Comparison of ENCODE assay signal across 8 mouse cellular contexts in genomic region chr5:135958367-135958766, GRCm38 (mm10). TPM values are rescaled to one million over a fixed set of nuclear protein-coding genes. Genes with fewer than 3 reads are reported as not detected.
DNase-seq lines count a peak whose midpoint lies in the region; ATAC-seq lines count a peak whose summit lies in the region.
"Had no signal": no experiment of that assay in that cellular context is flagged by ENCODE, and none has a peak within 500 bp of the region (broad histone marks: within the 10 kb centered on the region; RNA-seq: fewer than 3 reads in every experiment).

No protein-coding gene starts in this region.

- ATAC-seq in kidney, embryonic 15.5 days (replicated peaks; ENCODE audit: low FRiP score) = no peak
- no peak for ATAC-seq in hindbrain, embryonic 16.5 days
- ATAC-seq in midbrain, embryonic 15.5 days (replicated peaks) = no peak

- H3K9me3 ChIP-seq in kidney, embryonic 15.5 days (replicated peaks) = no peaks in the 10 kb centered on the region
- H3K9me3 ChIP-seq in embryonic facial prominence, embryonic 10.5 days = no peaks in the 10 kb centered on the region
- H3K9me3 ChIP-seq in hindbrain, embryonic 16.5 days (ENCODE audit: control insufficient read depth, low read length) = no peaks in the 10 kb centered on the region
- H3K9me3 ChIP-seq in midbrain, embryonic 15.5 days = no peaks in the 10 kb centered on the region

- no peak overlapping the region for H3K4me3 ChIP-seq in kidney, embryonic 15.5 days (replicated peaks)
- H3K4me3 ChIP-seq in embryonic facial prominence, embryonic 10.5 days = peak overlapping the region; percentile 52; the same call in 1 of the 2 replicates
- H3K4me3 ChIP-seq in hindbrain, embryonic 16.5 days (ENCODE audit: low read length) = no peak overlapping the region
- 0 out of 2 replicates have a peak overlapping the region, but pooled peaks have one; percentile 40 for H3K4me3 ChIP-seq in midbrain, embryonic 15.5 days

- WGBS in kidney, embryonic 15.5 days = 90% methylated on average over 4 of the region's 4 CpGs
- 87% methylated on average over 4 of the region's 4 CpGs for WGBS in embryonic facial prominence, embryonic 10.5 days
- 83% methylated on average over 4 of the region's 4 CpGs for WGBS in hindbrain, embryonic 16.5 days
- 93% methylated on average over 4 of the region's 4 CpGs for WGBS in midbrain, embryonic 15.5 days

- no peak for DNase-seq in kidney, adult 18-20 months
- DNase-seq in embryonic facial prominence, embryonic 10.5 days (ENCODE audit: low spot score) = no peak
- DNase-seq in spleen, adult 12 weeks (ENCODE audit: low spot score) = no peak
- DNase-seq in ovary, postnatal 36 days (ENCODE audit: low spot score) = no peak

- H3K4me1 ChIP-seq in kidney, embryonic 15.5 days = peaks cover 35% of the 10 kb centered on the region
- H3K4me1 ChIP-seq in embryonic facial prominence, embryonic 10.5 days = peaks cover 38% of the 10 kb centered on the region
- peaks cover 7% of the 10 kb centered on the region for H3K4me1 ChIP-seq in hindbrain, embryonic 16.5 days (ENCODE audit: control insufficient read depth, insufficient read depth, low read depth, low read length)
- peaks cover 19% of the 10 kb centered on the region for H3K4me1 ChIP-seq in midbrain, embryonic 15.5 days

- no peaks in the 10 kb centered on the region for H3K36me3 ChIP-seq in kidney, embryonic 15.5 days
- H3K36me3 ChIP-seq in embryonic facial prominence, embryonic 10.5 days (replicated peaks) = no peaks in the 10 kb centered on the region
- no peaks in the 10 kb centered on the region for H3K36me3 ChIP-seq in hindbrain, embryonic 16.5 days (ENCODE audit: control insufficient read depth, insufficient read depth, low read length)
- H3K36me3 ChIP-seq in midbrain, embryonic 15.5 days (replicated peaks) = no peaks in the 10 kb centered on the region

- no peaks in the 10 kb centered on the region for H3K27me3 ChIP-seq in kidney, embryonic 15.5 days
- no peaks in the 10 kb centered on the region for H3K27me3 ChIP-seq in embryonic facial prominence, embryonic 10.5 days (replicated peaks; ENCODE audit: low read depth, poor library complexity, severe bottlenecking)
- no peaks in the 10 kb centered on the region for H3K27me3 ChIP-seq in hindbrain, embryonic 16.5 days (replicated peaks; ENCODE audit: control insufficient read depth, insufficient read depth, low read length)
- no peaks in the 10 kb centered on the region for H3K27me3 ChIP-seq in midbrain, embryonic 15.5 days (replicated peaks)

- peak overlapping the region; percentile 96 for H3K27ac ChIP-seq in kidney, embryonic 15.5 days
- peak overlapping the region; percentile 86 for H3K27ac ChIP-seq in embryonic facial prominence, embryonic 10.5 days (replicated peaks)
- H3K27ac ChIP-seq in hindbrain, embryonic 16.5 days (ENCODE audit: low read depth, low read length) = peak overlapping the region; percentile 84; the same call in 1 of the 2 replicates
- peak overlapping the region; percentile 81 for H3K27ac ChIP-seq in midbrain, embryonic 15.5 days

- H3K9ac ChIP-seq in kidney, embryonic 15.5 days = no peak overlapping the region
- no peak overlapping the region for H3K9ac ChIP-seq in hindbrain, embryonic 16.5 days (ENCODE audit: low read depth, low read length)
- H3K9ac ChIP-seq in midbrain, embryonic 15.5 days = no peak overlapping the region

- peak overlapping the region; percentile 59 for H3K4me2 ChIP-seq in kidney, embryonic 15.5 days
- H3K4me2 ChIP-seq in hindbrain, embryonic 16.5 days (ENCODE audit: low read length) = peak overlapping the region; percentile 63; the same call in 1 of the 2 replicates
- H3K4me2 ChIP-seq in midbrain, embryonic 15.5 days = peak overlapping the region; percentile 51

RNA-seq across cellular contexts. Expression of gene Ssc4d, which starts 16.0 kb away (rescaled TPM):
- polyA plus RNA-seq in kidney, embryonic 15.5 days (2015; fragmentation: Nextera tagmentation; extraction: Ambion mirVana) = 9.6 and 10.1 TPM in 2 replicates
- 3.1 and 4.0 TPM in 2 replicates for polyA plus RNA-seq in embryonic facial prominence, embryonic 10.5 days (2016; fragmentation: Nextera tagmentation; extraction: Ambion mirVana)
- 2.9 and 3.4 TPM in 2 replicates for polyA plus RNA-seq in hindbrain, embryonic 16.5 days (2015; fragmentation: Nextera tagmentation; extraction: Ambion mirVana)
- polyA plus RNA-seq in midbrain, embryonic 15.5 days (2015; fragmentation: Nextera tagmentation; extraction: Ambion mirVana) = 1.4 and 2.2 TPM in 2 replicates

RNA-seq across cellular contexts. Expression of gene Zp3, which starts 21.5 kb away (rescaled TPM):
- polyA plus RNA-seq in kidney, embryonic 15.5 days (2015; fragmentation: Nextera tagmentation; extraction: Ambion mirVana) = 0.30 TPM in 1 of 2 replicates, not detected in the other
- polyA plus RNA-seq in embryonic facial prominence, embryonic 10.5 days (2016; fragmentation: Nextera tagmentation; extraction: Ambion mirVana) = not detected in 2 replicates
- polyA plus RNA-seq in hindbrain, embryonic 16.5 days (2015; fragmentation: Nextera tagmentation; extraction: Ambion mirVana) = 0.15 TPM in 1 of 2 replicates, not detected in the other
- 0.17 and 0.21 TPM in 2 replicates for polyA plus RNA-seq in midbrain, embryonic 15.5 days (2015; fragmentation: Nextera tagmentation; extraction: Ambion mirVana)
- polyA plus RNA-seq: large intestine, adult 2 months had no signal

RNA-seq across cellular contexts. Expression of gene Ywhag, which starts 24.0 kb away (rescaled TPM):
- 179 and 189 TPM in 2 replicates for polyA plus RNA-seq in kidney, embryonic 15.5 days (2015; fragmentation: Nextera tagmentation; extraction: Ambion mirVana)
- polyA plus RNA-seq in embryonic facial prominence, embryonic 10.5 days (2016; fragmentation: Nextera tagmentation; extraction: Ambion mirVana) = 244 and 257 TPM in 2 replicates
- polyA plus RNA-seq in hindbrain, embryonic 16.5 days (2015; fragmentation: Nextera tagmentation; extraction: Ambion mirVana) = 996 and 1,023 TPM in 2 replicates
- polyA plus RNA-seq in midbrain, embryonic 15.5 days (2015; fragmentation: Nextera tagmentation; extraction: Ambion mirVana) = 845 and 866 TPM in 2 replicates

RNA-seq across cellular contexts. Expression of gene Dtx2, which starts 36.2 kb away (rescaled TPM):
- 29.4 and 29.9 TPM in 2 replicates for polyA plus RNA-seq in kidney, embryonic 15.5 days (2015; fragmentation: Nextera tagmentation; extraction: Ambion mirVana)
- 38.5 and 39.2 TPM in 2 replicates for polyA plus RNA-seq in embryonic facial prominence, embryonic 10.5 days (2016; fragmentation: Nextera tagmentation; extraction: Ambion mirVana)
- polyA plus RNA-seq in hindbrain, embryonic 16.5 days (2015; fragmentation: Nextera tagmentation; extraction: Ambion mirVana) = 22.9 and 28.6 TPM in 2 replicates
- polyA plus RNA-seq in midbrain, embryonic 15.5 days (2015; fragmentation: Nextera tagmentation; extraction: Ambion mirVana) = 26.8 and 27.5 TPM in 2 replicates

Comparison
In these comparisons a context has a peak if more than half of its experiments do, and no peak if none do; other contexts are left out.
1. H3K4me3 ChIP-seq: peak in embryonic facial prominence, embryonic 10.5 days (single experiment) and midbrain, embryonic 15.5 days (single experiment); none in kidney, embryonic 15.5 days (single experiment) and hindbrain, embryonic 16.5 days (single experiment).
2. Peak in every context shown above with its lines, with median percentiles within 50 percentile points of each other: H3K27ac ChIP-seq and H3K4me2 ChIP-seq.